In genomic region chr9:34923134-34923931, GRCm38 (mm10) we compare ENCODE assay signal across 19 mouse cellular contexts.
DNase-seq lines count a peak whose midpoint lies in the region; ATAC-seq lines count a peak whose summit lies in the region.
"Had no signal": no experiment of that assay in that cellular context is flagged by ENCODE, and none has a peak within 500 bp of the region (broad histone marks: within the 10 kb centered on the region; RNA-seq: fewer than 3 reads in every experiment).

No protein-coding gene starts in this region.

- H3K9ac ChIP-seq in hindbrain, embryonic 15.5 days = no peak overlapping the region
- no peak overlapping the region for H3K9ac ChIP-seq in hindbrain, embryonic 12.5 days
- no peak overlapping the region for H3K9ac ChIP-seq in neural tube, embryonic 13.5 days
- H3K9ac ChIP-seq: heart, embryonic 12.5 days; intestine, embryonic 15.5 days; kidney, embryonic 15.5 days; limb, embryonic 12.5 days had no signal

- H3K9me3 ChIP-seq in hindbrain, embryonic 15.5 days = no peaks in the 10 kb centered on the region
- no peaks in the 10 kb centered on the region for H3K9me3 ChIP-seq in hindbrain, embryonic 12.5 days (replicated peaks)
- H3K9me3 ChIP-seq in neural tube, embryonic 13.5 days = no peaks in the 10 kb centered on the region
- no peaks in the 10 kb centered on the region for H3K9me3 ChIP-seq in heart, embryonic 10.5 days
- H3K9me3 ChIP-seq: heart, embryonic 12.5 days; intestine, embryonic 15.5 days; kidney, embryonic 15.5 days; limb, embryonic 12.5 days had no signal

- H3K27ac ChIP-seq in hindbrain, embryonic 15.5 days (replicated peaks) = no peak overlapping the region
- no peak overlapping the region for H3K27ac ChIP-seq in hindbrain, embryonic 12.5 days
- H3K27ac ChIP-seq in neural tube, embryonic 13.5 days (replicated peaks) = peak overlapping the region; percentile 68
- no peak overlapping the region for H3K27ac ChIP-seq in heart, embryonic 10.5 days
- H3K27ac ChIP-seq: intestine, embryonic 15.5 days; kidney, embryonic 15.5 days; left cerebral cortex, adult 2 months; limb, embryonic 12.5 days had no signal

- no peaks in the 10 kb centered on the region for H3K27me3 ChIP-seq in hindbrain, embryonic 15.5 days
- no peaks in the 10 kb centered on the region for H3K27me3 ChIP-seq in hindbrain, embryonic 12.5 days
- no peaks in the 10 kb centered on the region for H3K27me3 ChIP-seq in neural tube, embryonic 13.5 days
- no peaks in the 10 kb centered on the region for H3K27me3 ChIP-seq in heart, embryonic 10.5 days (ENCODE audit: insufficient read depth, poor library complexity, severe bottlenecking)
- H3K27me3 ChIP-seq: heart, embryonic 12.5 days; kidney, embryonic 15.5 days had no signal

- H3K4me2 ChIP-seq in hindbrain, embryonic 15.5 days = no peak overlapping the region
- H3K4me2 ChIP-seq in hindbrain, embryonic 12.5 days (replicated peaks) = no peak overlapping the region
- H3K4me2 ChIP-seq in neural tube, embryonic 13.5 days = no peak overlapping the region
- H3K4me2 ChIP-seq: heart, embryonic 12.5 days; intestine, embryonic 15.5 days; kidney, embryonic 15.5 days; limb, embryonic 12.5 days had no signal

- 42% methylated on average over 14 of the region's 14 CpGs for WGBS in hindbrain, embryonic 15.5 days
- WGBS in hindbrain, embryonic 12.5 days = 72% methylated on average over 14 of the region's 14 CpGs
- 41% methylated on average over 14 of the region's 14 CpGs for WGBS in neural tube, embryonic 13.5 days
- WGBS in heart, embryonic 10.5 days = 85% methylated on average over 14 of the region's 14 CpGs

- H3K4me3 ChIP-seq in hindbrain, embryonic 15.5 days = no peak overlapping the region
- no peak overlapping the region for H3K4me3 ChIP-seq in hindbrain, embryonic 12.5 days
- H3K4me3 ChIP-seq in neural tube, embryonic 13.5 days = no peak overlapping the region
- H3K4me3 ChIP-seq in heart, embryonic 10.5 days = no peak overlapping the region
- H3K4me3 ChIP-seq: heart, embryonic 12.5 days; intestine, embryonic 15.5 days; kidney, embryonic 15.5 days; left cerebral cortex, adult 2 months; limb, embryonic 12.5 days had no signal

- peak; percentile 10; the same call in 1 of the 2 replicates for ATAC-seq in hindbrain, embryonic 15.5 days (ENCODE audit: low FRiP score, low read depth)
- ATAC-seq in hindbrain, embryonic 12.5 days (ENCODE audit: low FRiP score) = no peak
- ATAC-seq in neural tube, embryonic 13.5 days (ENCODE audit: low read depth) = peak; percentile 72; the same call in 1 of the 2 replicates
- ATAC-seq: intestine, embryonic 15.5 days had no signal

- H3K36me3 ChIP-seq in hindbrain, embryonic 15.5 days = no peaks in the 10 kb centered on the region
- no peaks in the 10 kb centered on the region for H3K36me3 ChIP-seq in hindbrain, embryonic 12.5 days
- no peaks in the 10 kb centered on the region for H3K36me3 ChIP-seq in neural tube, embryonic 13.5 days
- H3K36me3 ChIP-seq in heart, embryonic 10.5 days = no peaks in the 10 kb centered on the region
- H3K36me3 ChIP-seq: heart, embryonic 12.5 days; intestine, embryonic 15.5 days; kidney, embryonic 15.5 days; limb, embryonic 12.5 days had no signal

- peaks cover 14% of the 10 kb centered on the region; the same call in 1 of the 2 replicates for H3K4me1 ChIP-seq in hindbrain, embryonic 15.5 days (replicated peaks)
- peaks cover 5% of the 10 kb centered on the region; the same call in 1 of the 2 replicates for H3K4me1 ChIP-seq in hindbrain, embryonic 12.5 days
- peaks cover 30% of the 10 kb centered on the region for H3K4me1 ChIP-seq in neural tube, embryonic 13.5 days (replicated peaks)
- H3K4me1 ChIP-seq in heart, embryonic 10.5 days = no peaks in the 10 kb centered on the region
- H3K4me1 ChIP-seq: heart, embryonic 12.5 days; intestine, embryonic 15.5 days; kidney, embryonic 15.5 days had no signal

- peak; percentile 53 for DNase-seq in cerebellum, adult 9-11 months
- no peak for DNase-seq in cerebellum, adult 8-10 months
- no peak for DNase-seq in neural tube, embryonic 10.5 days (ENCODE audit: extremely low spot score, low spot score)
- no peak for DNase-seq in heart, embryonic 10.5 days (ENCODE audit: low spot score)
- DNase-seq in urinary bladder, postnatal 25 days (ENCODE audit: low spot score) = no peak
- DNase-seq: adrenal gland, postnatal 10 days; gastrocnemius, postnatal 10 days; lung, adult 18-20 months; lung, postnatal 36 days; right cerebral cortex, adult 18-20 months; thymus, adult 2 months had no signal
